Comparison of ENCODE assay signal across 22 mouse cellular contexts in genomic region chr7:39830831-39831230, GRCm38 (mm10).
DNase-seq lines count a peak whose midpoint lies in the region; ATAC-seq and TF ChIP-seq lines count a peak whose summit lies in the region.
"Had no signal": no experiment of that assay in that cellular context is flagged by ENCODE, and none has a peak within 500 bp of the region (broad histone marks: within the 10 kb centered on the region; RNA-seq: fewer than 3 reads in every experiment).

No protein-coding gene starts in this region.

- no peak overlapping the region for H3K9ac ChIP-seq in liver, adult 2 months (ENCODE audit: low read depth, low read length)
- no peak overlapping the region for H3K9ac ChIP-seq in liver, embryonic 12.5 days
- H3K9ac ChIP-seq in intestine, postnatal 0 days (ENCODE audit: low read depth, low read length), result no peak overlapping the region
- H3K9ac ChIP-seq: embryonic facial prominence, embryonic 13.5 days; embryonic facial prominence, embryonic 15.5 days; forebrain, embryonic 12.5 days had no signal

- DNase-seq in kidney, adult 2 months, result peak; percentile 26
- no peak for DNase-seq in kidney, postnatal 14 days
- DNase-seq in liver, adult 2 months (ENCODE audit: extremely low read depth, low read depth, low spot score), result peak; percentile 97
- no peak for DNase-seq in testis, postnatal 10 days (ENCODE audit: low spot score)
- DNase-seq: adrenal gland, adult 2 months; adrenal gland, postnatal 10 days; adrenal gland, postnatal 25 days; cerebellum, adult 11 months; cerebellum, adult 18-20 months; cerebellum, adult 8-10 months; cerebellum, adult 9-11 months; cerebellum, postnatal 14 days; cerebellum, postnatal 36 days; embryo, embryonic 11 days had no signal

- no peak overlapping the region for H3K4me3 ChIP-seq in kidney, adult 2 months (ENCODE audit: insufficient read depth, low read depth, low read length)
- no peak overlapping the region for H3K4me3 ChIP-seq in liver, adult 2 months (ENCODE audit: insufficient read depth, low read depth, low read length)
- H3K4me3 ChIP-seq in liver, embryonic 12.5 days, result no peak overlapping the region
- H3K4me3 ChIP-seq in intestine, postnatal 0 days (ENCODE audit: low read depth, low read length), result no peak overlapping the region
- H3K4me3 ChIP-seq: embryonic facial prominence, embryonic 13.5 days; embryonic facial prominence, embryonic 15.5 days; erythroblast, embryonic 14.5 days; forebrain, embryonic 10.5 days; forebrain, embryonic 12.5 days had no signal

- ATAC-seq in liver, embryonic 12.5 days, result no peak
- ATAC-seq in intestine, postnatal 0 days, result 0 out of 2 replicates have a peak, but pooled peaks have one; percentile 33
- ATAC-seq: forebrain, embryonic 14.5 days had no signal

- H3K4me1 ChIP-seq in kidney, adult 2 months (ENCODE audit: control insufficient read depth, insufficient read depth, low read length), result 0 out of 2 replicates have a peak, but pooled peaks cover 3% of the 10 kb centered on the region
- H3K4me1 ChIP-seq in liver, adult 2 months (ENCODE audit: control insufficient read depth, insufficient read depth, low read length), result peaks cover 11% of the 10 kb centered on the region
- no peaks in the 10 kb centered on the region for H3K4me1 ChIP-seq in liver, embryonic 12.5 days
- no peaks in the 10 kb centered on the region for H3K4me1 ChIP-seq in intestine, postnatal 0 days (replicated peaks; ENCODE audit: control insufficient read depth, insufficient read depth, low read length)
- H3K4me1 ChIP-seq: embryonic facial prominence, embryonic 13.5 days; embryonic facial prominence, embryonic 15.5 days; forebrain, embryonic 10.5 days; forebrain, embryonic 12.5 days had no signal

- no peaks in the 10 kb centered on the region for H3K79me2 ChIP-seq in liver, adult 2 months (ENCODE audit: control insufficient read depth, insufficient read depth, low read length)

- H3K9me3 ChIP-seq in liver, embryonic 12.5 days (replicated peaks), result no peaks in the 10 kb centered on the region
- no peaks in the 10 kb centered on the region for H3K9me3 ChIP-seq in intestine, postnatal 0 days (ENCODE audit: control insufficient read depth)
- H3K9me3 ChIP-seq: embryonic facial prominence, embryonic 13.5 days; embryonic facial prominence, embryonic 15.5 days; forebrain, embryonic 10.5 days; forebrain, embryonic 12.5 days had no signal

- no peak for TF ChIP-seq POLR2A in kidney, adult 2 months (IDR thresholded peaks at IDR 0.05; ENCODE audit: low read depth, low read length)
- TF ChIP-seq POLR2A in liver, adult 2 months (IDR thresholded peaks at IDR 0.05; ENCODE audit: extremely low read depth, insufficient read depth, low read length), result no peak

- WGBS in kidney, adult 2 months, result 57% methylated on average over 2 of the region's 2 CpGs
- WGBS in liver, adult 2 months, result 26% methylated on average over 2 of the region's 2 CpGs
- 66% methylated on average over 2 of the region's 2 CpGs for WGBS in liver, embryonic 12.5 days (ENCODE audit: insufficient replicate concordance)
- 56% methylated on average over 2 of the region's 2 CpGs for WGBS in intestine, postnatal 0 days

- no peak for TF ChIP-seq CTCF in kidney, adult 2 months (conservative IDR thresholded peaks at IDR 0.05; ENCODE audit: insufficient read depth, insufficient read length, low read depth, low read length)
- no peak for TF ChIP-seq CTCF in liver, adult 2 months (IDR thresholded peaks at IDR 0.05; ENCODE audit: low read depth, low read length)
- TF ChIP-seq CTCF in intestine, postnatal 0 days (IDR thresholded peaks at IDR 0.05; ENCODE audit: low read depth), result no peak

- H3K27ac ChIP-seq in kidney, adult 2 months (ENCODE audit: insufficient read depth, low read depth, low read length), result no peak overlapping the region
- peak overlapping the region; percentile 98 for H3K27ac ChIP-seq in liver, adult 2 months (replicated peaks; ENCODE audit: insufficient read depth, low read depth, low read length)
- no peak overlapping the region for H3K27ac ChIP-seq in liver, embryonic 12.5 days
- H3K27ac ChIP-seq in intestine, postnatal 0 days (ENCODE audit: low read depth, low read length), result no peak overlapping the region
- H3K27ac ChIP-seq: embryonic facial prominence, embryonic 13.5 days; embryonic facial prominence, embryonic 15.5 days; forebrain, embryonic 10.5 days; forebrain, embryonic 12.5 days had no signal

- no peak overlapping the region for H3K4me2 ChIP-seq in liver, embryonic 12.5 days
- no peak overlapping the region for H3K4me2 ChIP-seq in intestine, postnatal 0 days (replicated peaks; ENCODE audit: low read depth)
- H3K4me2 ChIP-seq: embryonic facial prominence, embryonic 13.5 days; embryonic facial prominence, embryonic 15.5 days; forebrain, embryonic 12.5 days had no signal

- no peaks in the 10 kb centered on the region for H3K27me3 ChIP-seq in kidney, adult 2 months (replicated peaks; ENCODE audit: control insufficient read depth, insufficient read depth, low read length)
- H3K27me3 ChIP-seq in liver, adult 2 months (ENCODE audit: control insufficient read depth, insufficient read depth, low read length), result no peaks in the 10 kb centered on the region
- H3K27me3 ChIP-seq in liver, embryonic 12.5 days (replicated peaks), result no peaks in the 10 kb centered on the region
- H3K27me3 ChIP-seq in intestine, postnatal 0 days (replicated peaks; ENCODE audit: control insufficient read depth, insufficient read depth, low read length), result no peaks in the 10 kb centered on the region
- H3K27me3 ChIP-seq: embryonic facial prominence, embryonic 13.5 days; embryonic facial prominence, embryonic 15.5 days; forebrain, embryonic 12.5 days had no signal

- no peaks in the 10 kb centered on the region for H3K36me3 ChIP-seq in kidney, adult 2 months (ENCODE audit: control insufficient read depth, insufficient read depth, low read length)
- H3K36me3 ChIP-seq in liver, adult 2 months (ENCODE audit: control insufficient read depth, insufficient read depth, low read length), result no peaks in the 10 kb centered on the region
- H3K36me3 ChIP-seq in liver, embryonic 12.5 days, result no peaks in the 10 kb centered on the region
- no peaks in the 10 kb centered on the region for H3K36me3 ChIP-seq in intestine, postnatal 0 days (ENCODE audit: control insufficient read depth, insufficient read depth)
- H3K36me3 ChIP-seq: embryonic facial prominence, embryonic 13.5 days; embryonic facial prominence, embryonic 15.5 days; forebrain, embryonic 10.5 days; forebrain, embryonic 12.5 days had no signal

Comparison
In these comparisons a context has a peak if more than half of its experiments do, and no peak if none do; other contexts are left out.
1. DNase-seq: peak in kidney, adult 2 months (single experiment) and liver, adult 2 months (single experiment); none in kidney, postnatal 14 days (single experiment) and testis, postnatal 10 days (single experiment).